In genomic region chr2:75425384-75425783, GRCm38 (mm10) we compare ENCODE assay signal across 15 mouse cellular contexts.
A peak's percentile ranks its signal among the peaks of the same experiment; 100 is the strongest.
DNase-seq lines count a peak whose midpoint lies in the region; ATAC-seq and TF ChIP-seq lines count a peak whose summit lies in the region.
"Had no signal": no experiment of that assay in that cellular context is flagged by ENCODE, and none has a peak within 500 bp of the region (broad histone marks: within the 10 kb centered on the region; RNA-seq: fewer than 3 reads in every experiment).

No protein-coding gene starts in this region.

- H3K27ac ChIP-seq in forebrain, embryonic 13.5 days = peak overlapping the region; percentile 78
- H3K27ac ChIP-seq in hindbrain, embryonic 15.5 days (replicated peaks) = peak overlapping the region; percentile 74
- H3K27ac ChIP-seq in midbrain, embryonic 16.5 days (ENCODE audit: low read length) = peak overlapping the region; percentile 66
- H3K27ac ChIP-seq: layer of hippocampus, adult 2 months; liver, embryonic 12.5 days had no signal

- H3K4me3 ChIP-seq in forebrain, embryonic 13.5 days = no peak overlapping the region
- H3K4me3 ChIP-seq in hindbrain, embryonic 15.5 days = no peak overlapping the region
- H3K4me3 ChIP-seq in midbrain, embryonic 16.5 days (ENCODE audit: low read depth, low read length) = no peak overlapping the region
- H3K4me3 ChIP-seq: layer of hippocampus, adult 2 months; liver, embryonic 12.5 days had no signal

- no peak for TF ChIP-seq POLR2A in brain, embryonic 14.5 days (IDR thresholded peaks at IDR 0.05; ENCODE audit: borderline replicate concordance, extremely low read depth, insufficient read depth, insufficient read length, poor library complexity, severe bottlenecking)

- 12% methylated on average over 7 of the region's 7 CpGs for WGBS in forebrain, embryonic 13.5 days
- 16% methylated on average over 7 of the region's 7 CpGs for WGBS in hindbrain, embryonic 15.5 days
- 13% methylated on average over 7 of the region's 7 CpGs for WGBS in midbrain, embryonic 16.5 days

- DNase-seq in brain, embryonic 14.5 days (ENCODE audit: low read depth) = peak; percentile 76
- no peak for DNase-seq in frontal cortex, postnatal 25 days (ENCODE audit: low spot score in 2 of 2)
- no peak for DNase-seq in gastrocnemius, adult 18-20 months (ENCODE audit: low spot score)
- DNase-seq in gastrocnemius, postnatal 14 days = no peak
- no peak for DNase-seq in layer of hippocampus, adult 18-20 months (ENCODE audit: low spot score in 2 of 2)
- DNase-seq: heart, postnatal 14 days; kidney, adult 8-10 months; lung, postnatal 10 days; right cerebral cortex, postnatal 25 days; thymus, adult 2 months had no signal

- no peak overlapping the region; the same call in 1 of the 2 replicates for H3K9ac ChIP-seq in forebrain, embryonic 13.5 days
- H3K9ac ChIP-seq in hindbrain, embryonic 15.5 days = no peak overlapping the region
- no peak overlapping the region for H3K9ac ChIP-seq in midbrain, embryonic 16.5 days (ENCODE audit: low read depth, low read length)
- H3K9ac ChIP-seq: liver, embryonic 12.5 days had no signal

- ATAC-seq in forebrain, embryonic 13.5 days = peak; percentile 55
- ATAC-seq in hindbrain, embryonic 15.5 days (ENCODE audit: low FRiP score, low read depth) = peak; percentile 66; the same call in 1 of the 2 replicates
- no peak for ATAC-seq in midbrain, embryonic 16.5 days
- ATAC-seq: liver, embryonic 12.5 days had no signal

- peak overlapping the region; percentile 13 for H3K4me2 ChIP-seq in forebrain, embryonic 13.5 days
- peak overlapping the region; percentile 27; the same call in 1 of the 2 replicates for H3K4me2 ChIP-seq in hindbrain, embryonic 15.5 days
- H3K4me2 ChIP-seq in midbrain, embryonic 16.5 days (ENCODE audit: low read length) = no peak overlapping the region
- H3K4me2 ChIP-seq: liver, embryonic 12.5 days had no signal

- TF ChIP-seq CTCF in brain, embryonic 14.5 days (IDR thresholded peaks at IDR 0.05; ENCODE audit: borderline replicate concordance, extremely low read depth, insufficient read depth, insufficient read length) = no peak

- intact Hi-C loops in gastrocnemius, postnatal 14 days (cut with DNase I; ENCODE audit: low total_unique reads) = no loop called here

- peaks cover 36% of the 10 kb centered on the region for H3K4me1 ChIP-seq in forebrain, embryonic 13.5 days
- H3K4me1 ChIP-seq in hindbrain, embryonic 15.5 days (replicated peaks) = peaks cover 33% of the 10 kb centered on the region
- peaks cover 29% of the 10 kb centered on the region for H3K4me1 ChIP-seq in midbrain, embryonic 16.5 days (ENCODE audit: control insufficient read depth, insufficient read depth, low read length)
- H3K4me1 ChIP-seq: liver, embryonic 12.5 days had no signal

- H3K36me3 ChIP-seq in forebrain, embryonic 13.5 days (ENCODE audit: poor library complexity, severe bottlenecking) = no peaks in the 10 kb centered on the region
- no peaks in the 10 kb centered on the region for H3K36me3 ChIP-seq in hindbrain, embryonic 15.5 days
- no peaks in the 10 kb centered on the region for H3K36me3 ChIP-seq in midbrain, embryonic 16.5 days (ENCODE audit: control insufficient read depth, insufficient read depth, low read length)
- H3K36me3 ChIP-seq: liver, embryonic 12.5 days had no signal

- H3K27me3 ChIP-seq in forebrain, embryonic 13.5 days = no peaks in the 10 kb centered on the region
- H3K27me3 ChIP-seq in hindbrain, embryonic 15.5 days = no peaks in the 10 kb centered on the region
- no peaks in the 10 kb centered on the region for H3K27me3 ChIP-seq in midbrain, embryonic 16.5 days (ENCODE audit: control insufficient read depth, insufficient read depth, low read depth, low read length)
- H3K27me3 ChIP-seq: liver, embryonic 12.5 days had no signal

- H3K9me3 ChIP-seq in forebrain, embryonic 13.5 days (replicated peaks) = no peaks in the 10 kb centered on the region
- no peaks in the 10 kb centered on the region for H3K9me3 ChIP-seq in hindbrain, embryonic 15.5 days
- H3K9me3 ChIP-seq in midbrain, embryonic 16.5 days (replicated peaks; ENCODE audit: control insufficient read depth, low read length, poor library complexity, severe bottlenecking) = no peaks in the 10 kb centered on the region
- H3K9me3 ChIP-seq: liver, embryonic 12.5 days had no signal
